Mouse (Mus musculus) CD8-positive naive resting alpha-beta T cell, adult 2 months (primary cell): ENCODE data around the gene Ak5.

Experiments
- DNase-seq, 2 experiments: peaks; one replicate each; pipeline ENCODE4 v3.0.0; 2022; ENCODE audit warnings: low read depth in 2 of 2, low spot score in 2 of 2

Gene Ak5

DNA sequence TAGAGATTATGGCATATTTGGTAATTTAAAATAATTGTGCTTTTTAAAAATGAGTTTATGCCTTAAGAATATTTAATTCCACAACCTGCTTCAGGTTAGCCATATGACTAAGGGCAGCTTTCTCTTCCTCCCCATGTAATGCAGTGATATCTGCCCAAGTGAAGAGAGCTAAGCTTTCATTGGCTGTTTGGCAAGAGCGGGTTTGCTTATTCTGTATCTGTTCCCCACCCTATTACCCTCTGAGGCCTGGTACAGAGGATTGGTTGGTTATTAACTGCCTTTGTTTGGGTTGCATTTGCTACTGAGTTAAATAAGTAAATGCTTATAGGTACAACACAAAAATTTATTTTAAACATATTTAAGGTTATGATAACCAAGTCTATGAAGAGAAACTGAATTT lies 221.2 kb downstream of the Ak5 start:
- DNase-seq: no peak

DNA sequence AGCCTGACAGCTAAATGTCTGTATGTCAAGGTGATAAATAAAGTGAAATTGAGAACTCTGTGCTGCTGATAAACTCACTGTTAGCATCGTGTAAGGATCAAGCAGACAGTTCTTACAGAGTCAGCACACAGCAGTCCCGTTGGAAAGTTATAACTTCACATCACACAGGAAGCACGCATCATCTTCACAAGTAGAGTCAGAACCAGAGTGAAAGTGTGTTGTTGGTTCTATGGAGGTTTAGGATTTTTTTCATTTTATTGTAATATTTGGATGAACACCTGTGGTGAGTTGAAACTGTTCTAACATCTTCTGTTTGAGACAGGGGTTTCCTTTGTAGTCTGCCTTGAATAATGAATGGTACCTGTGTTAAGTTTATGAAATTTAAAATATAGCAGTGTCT lies 224.0 kb downstream of the Ak5 start:
- no peak for DNase-seq

DNA sequence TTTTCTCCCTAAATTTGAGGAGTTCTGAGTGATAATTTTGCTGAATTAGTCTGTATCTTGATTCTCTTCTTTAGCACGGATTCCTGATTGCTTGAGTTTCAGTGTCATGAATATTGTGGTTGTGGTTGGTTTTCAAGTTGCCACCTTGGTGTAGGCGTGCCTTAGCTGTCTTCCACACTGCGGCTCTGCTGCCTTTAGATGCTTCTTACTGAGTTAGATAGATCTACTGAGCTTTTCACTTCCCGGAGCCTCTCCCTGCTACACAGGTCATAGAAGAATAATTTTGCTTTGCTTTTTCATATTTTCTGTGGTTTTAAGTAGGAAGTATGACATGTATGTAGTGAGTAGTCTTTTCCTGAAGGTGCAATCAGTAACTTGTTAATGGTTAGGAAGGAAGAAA lies 225.4 kb downstream of the Ak5 start:
- no peak for DNase-seq

DNA sequence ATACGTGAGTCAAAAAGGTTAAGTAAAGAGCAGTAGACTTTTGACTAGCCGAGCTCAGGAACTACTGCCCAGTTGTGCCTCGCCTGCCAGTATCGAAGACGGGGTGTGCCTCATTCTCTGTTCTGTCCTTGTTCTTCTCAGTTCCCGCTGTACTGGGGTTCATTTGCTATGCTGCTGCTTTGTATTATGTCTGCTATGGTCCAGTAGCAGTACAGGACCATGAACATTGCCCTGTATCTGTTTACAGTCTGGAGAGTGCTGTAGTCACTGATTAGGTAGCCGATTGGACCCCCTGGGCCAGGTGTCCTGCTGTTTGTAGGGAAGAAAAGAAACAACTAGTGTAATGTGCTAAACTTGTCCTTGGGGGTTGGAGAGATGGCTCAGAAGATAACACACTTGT lies 230.1 kb downstream of the Ak5 start:
- no peak for DNase-seq

DNA sequence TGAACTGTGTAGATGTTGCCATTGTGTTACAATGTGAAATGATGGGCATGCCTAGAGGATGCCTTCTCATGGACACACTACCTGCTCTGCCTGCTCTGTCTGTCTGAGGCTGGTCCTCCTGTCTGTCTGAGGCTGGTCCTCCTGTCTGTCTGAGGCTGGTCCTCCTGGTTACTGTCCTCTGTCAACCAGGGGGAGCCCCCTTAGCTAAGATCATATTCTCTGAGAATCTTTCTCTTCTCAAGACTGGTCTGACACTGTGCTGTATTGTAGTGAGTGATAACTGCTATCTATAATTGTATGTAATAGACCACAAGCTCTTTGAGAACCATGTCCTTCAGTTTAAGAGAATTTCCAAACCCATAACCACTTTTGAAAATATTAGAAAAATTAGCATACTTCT lies 232.6 kb downstream of the Ak5 start:
- no peak for DNase-seq

DNA sequence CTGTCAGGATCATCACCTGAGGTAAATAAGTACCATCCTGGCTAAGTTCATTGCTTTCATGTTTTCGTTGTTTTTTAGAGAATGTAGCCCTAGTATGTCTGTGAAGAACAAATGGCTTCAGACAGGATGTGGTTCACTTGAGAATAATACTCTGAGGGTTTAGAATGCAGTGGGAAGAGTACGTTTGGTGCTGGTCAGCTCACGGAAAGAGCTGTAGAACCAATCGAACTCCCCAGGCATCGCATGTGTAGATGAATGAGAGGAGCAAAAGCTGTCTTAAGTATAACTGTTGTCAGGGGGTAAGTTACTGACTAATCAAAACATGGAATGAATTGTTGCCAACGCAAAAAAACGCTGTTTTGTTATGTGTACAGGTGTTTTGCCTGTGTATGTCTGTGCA lies 235.5 kb downstream of the Ak5 start:
- no peak for DNase-seq

DNA sequence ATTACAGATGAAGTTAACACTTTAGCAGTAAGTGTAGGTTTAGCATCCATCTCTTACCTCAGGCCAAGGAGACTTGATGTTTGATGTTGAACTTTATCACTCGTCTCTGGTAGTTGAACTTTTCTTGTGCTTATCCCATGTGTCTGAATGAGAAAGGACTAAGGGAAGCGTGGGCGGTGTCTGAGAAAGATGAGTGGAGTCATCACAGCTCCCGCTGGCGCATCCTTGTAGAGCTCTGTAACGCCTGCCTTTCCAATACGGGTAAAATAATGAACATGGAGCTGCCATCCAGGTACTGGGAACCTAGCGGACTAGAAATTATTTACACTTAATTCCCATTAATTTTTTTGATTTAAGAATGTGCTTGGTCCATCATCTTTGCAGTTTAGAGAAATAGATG lies 239.2 kb downstream of the Ak5 start:
- no peak for DNase-seq
